Mouse (Mus musculus) spleen, adult 2 months (tissue): ENCODE results near the gene Casz1.
A peak's percentile ranks its signal among the peaks of the same experiment; 100 is the strongest.

Experiments
- CTCF ChIP-seq: fragments of 200-500 bp; IDR thresholded peaks from 2 replicates; pipeline ENCODE4 v1.5.1; 2011; ENCODE audit warnings: mild to moderate bottlenecking, inconsistent platforms; ENCODE audit not compliant: insufficient read depth, insufficient read length, insufficient replicate concordance; ENCODE audit errors: extremely low read depth
- POLR2A ChIP-seq: fragments of 200-500 bp; IDR thresholded peaks from 2 replicates; pipeline ENCODE4 v1.6.1; 2011; ENCODE audit warnings: low read depth, low read length, inconsistent platforms

- TF ChIP-seq CTCF = peak; percentile 47; the same call in 1 of the 2 replicates
- no peak for TF ChIP-seq POLR2A
Measured at GRCm38 (mm10) chr4:148908214-148908681, 104.0 kb downstream of the Casz1 start.
